Mouse (Mus musculus): ENCODE results near the gene Fuca1. TPM values are rescaled to one million over a fixed set of nuclear protein-coding genes. Genes with fewer than 3 reads are reported as not detected.

The Fuca1 gene
- polyA plus RNA-seq, 1 experiment = not detected

GRCm38 (mm10) chr4:135898380-135899049 is 22.0 kb upstream of the Fuca1 start:
- H3K27ac ChIP-seq (ENCODE audit: insufficient read depth, low read depth, low read length) = no peak overlapping the region
- TF ChIP-seq CTCF (IDR thresholded peaks at IDR 0.05; ENCODE audit: insufficient read depth, low read depth, low read length) = no peak
- no peak for TF ChIP-seq POLR2A (IDR thresholded peaks at IDR 0.05; ENCODE audit: insufficient read depth, low read depth, low read length)
- WGBS = 88% methylated on average over 9 of the region's 9 CpGs
- no peak overlapping the region for H3K4me3 ChIP-seq (ENCODE audit: insufficient read depth, low read depth, low read length)
- H3K4me1 ChIP-seq (ENCODE audit: control insufficient read depth, insufficient read depth, low read length) = no peaks in the 10 kb centered on the region

DNA sequence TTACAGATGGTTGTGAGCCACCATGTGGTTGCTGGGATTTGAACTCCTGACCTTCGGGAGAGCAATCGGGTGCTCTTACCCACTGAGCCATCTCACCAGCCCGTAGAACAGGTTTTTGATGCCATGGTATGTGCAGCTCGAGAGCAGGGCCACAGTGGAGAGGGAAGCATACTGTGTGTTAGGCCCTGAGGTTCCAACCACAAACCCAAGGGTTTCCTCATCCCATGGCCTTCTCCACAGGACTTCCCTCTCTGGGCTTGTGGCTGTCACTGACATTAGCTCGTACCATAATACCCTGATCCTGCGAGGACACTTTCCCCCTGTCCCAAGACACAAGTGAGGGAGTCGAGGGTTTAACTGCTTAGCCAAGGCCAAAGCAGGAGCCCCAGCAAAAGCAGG is 21.5 kb upstream of the Fuca1 start:
- WGBS = 92% methylated on average over 7 of the region's 7 CpGs
- TF ChIP-seq POLR2A (IDR thresholded peaks at IDR 0.05; ENCODE audit: insufficient read depth, low read depth, low read length) (no peak), CTCF (IDR thresholded peaks at IDR 0.05; ENCODE audit: insufficient read depth, low read depth, low read length) (no peak)
- no peak overlapping the region for H3K27ac ChIP-seq (ENCODE audit: insufficient read depth, low read depth, low read length)
- no peak overlapping the region for H3K4me3 ChIP-seq (ENCODE audit: insufficient read depth, low read depth, low read length)
- H3K4me1 ChIP-seq (ENCODE audit: control insufficient read depth, insufficient read depth, low read length) = no peaks in the 10 kb centered on the region

- 85% methylated on average over 5 of the region's 5 CpGs for WGBS
- H3K4me1 ChIP-seq (ENCODE audit: control insufficient read depth, insufficient read depth, low read length) = no peaks in the 10 kb centered on the region
- no peak for TF ChIP-seq CTCF (IDR thresholded peaks at IDR 0.05; ENCODE audit: insufficient read depth, low read depth, low read length)
- no peak for TF ChIP-seq POLR2A (IDR thresholded peaks at IDR 0.05; ENCODE audit: insufficient read depth, low read depth, low read length)
- H3K4me3 ChIP-seq (ENCODE audit: insufficient read depth, low read depth, low read length) = no peak overlapping the region
- H3K27ac ChIP-seq (ENCODE audit: insufficient read depth, low read depth, low read length) = no peak overlapping the region
These were observed 20.5 kb upstream of the Fuca1 start for GRCm38 (mm10) chr4:135900008-135900407.

DNA sequence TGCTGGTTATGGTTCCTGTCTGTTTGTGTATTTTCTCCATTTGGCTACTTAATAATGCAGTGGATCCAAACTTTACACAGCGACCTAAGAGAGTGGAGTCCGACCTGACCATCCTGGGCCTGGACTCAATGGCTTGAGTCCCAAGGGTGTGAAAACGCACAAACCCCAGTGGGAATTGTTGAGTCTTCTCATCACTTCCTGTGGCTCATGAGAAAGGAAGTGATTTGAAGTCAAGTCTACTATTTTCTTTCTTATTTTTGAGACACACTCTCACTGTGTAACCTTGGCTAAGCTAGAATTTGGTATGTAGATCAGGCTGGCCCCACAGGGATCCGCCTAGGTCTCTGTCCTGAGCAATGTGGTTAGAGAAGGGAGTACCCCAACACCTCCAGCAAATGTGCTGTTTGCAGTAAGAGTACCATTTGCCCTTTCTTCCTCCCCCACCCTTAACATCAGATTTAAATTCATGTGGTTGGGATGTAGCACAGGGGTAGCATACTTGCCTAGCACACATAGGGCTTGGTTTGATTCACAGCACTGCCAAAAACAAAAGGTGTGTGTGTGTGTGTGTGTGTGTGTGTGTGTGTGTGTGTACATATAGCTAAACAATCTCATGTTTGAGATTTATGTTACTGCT is 17.8 kb upstream of the Fuca1 start:
- H3K27ac ChIP-seq (ENCODE audit: insufficient read depth, low read depth, low read length) = no peak overlapping the region
- TF ChIP-seq CTCF (IDR thresholded peaks at IDR 0.05; ENCODE audit: insufficient read depth, low read depth, low read length) = no peak
- TF ChIP-seq POLR2A (IDR thresholded peaks at IDR 0.05; ENCODE audit: insufficient read depth, low read depth, low read length) = no peak
- no peak overlapping the region for H3K4me3 ChIP-seq (ENCODE audit: insufficient read depth, low read depth, low read length)
- WGBS = 91% methylated on average over 4 of the region's 4 CpGs
- H3K4me1 ChIP-seq (ENCODE audit: control insufficient read depth, insufficient read depth, low read length) = no peaks in the 10 kb centered on the region

GRCm38 (mm10) chr4:135904810-135905209 is 15.7 kb upstream of the Fuca1 start:
- TF ChIP-seq POLR2A (IDR thresholded peaks at IDR 0.05; ENCODE audit: insufficient read depth, low read depth, low read length) (no peak), CTCF (IDR thresholded peaks at IDR 0.05; ENCODE audit: insufficient read depth, low read depth, low read length) (no peak)
- 63% methylated on average over 1 of the region's 1 CpGs for WGBS
- Histone ChIP-seq H3K27ac (ENCODE audit: insufficient read depth, low read depth, low read length) (no peak overlapping the region), H3K4me1 (ENCODE audit: control insufficient read depth, insufficient read depth, low read length) (no peaks in the 10 kb centered on the region), H3K4me3 (ENCODE audit: insufficient read depth, low read depth, low read length) (no peak overlapping the region)

DNA sequence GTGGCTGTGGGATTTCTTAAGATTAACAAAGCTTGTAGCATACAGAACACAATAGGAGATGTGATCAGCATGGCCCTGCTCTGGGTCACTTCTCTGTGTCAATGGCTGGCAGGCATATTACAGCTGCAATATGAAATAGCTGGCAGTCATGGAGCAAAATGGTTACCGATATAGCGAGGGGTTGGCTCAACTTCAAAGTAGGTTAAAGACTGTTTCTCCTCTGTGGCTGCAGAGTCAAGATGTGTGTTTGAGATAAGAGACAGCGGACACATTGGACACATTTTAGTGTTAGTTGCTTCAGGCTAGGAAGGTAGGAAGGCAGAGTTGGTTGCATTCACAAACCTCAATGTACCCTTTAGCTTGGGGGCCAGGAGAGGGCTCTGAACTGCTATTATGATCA is 13.9 kb upstream of the Fuca1 start:
- WGBS = 88% methylated on average over 3 of the region's 3 CpGs
- H3K4me1 ChIP-seq (ENCODE audit: control insufficient read depth, insufficient read depth, low read length) = no peaks in the 10 kb centered on the region
- no peak overlapping the region for H3K4me3 ChIP-seq (ENCODE audit: insufficient read depth, low read depth, low read length)
- no peak for TF ChIP-seq POLR2A (IDR thresholded peaks at IDR 0.05; ENCODE audit: insufficient read depth, low read depth, low read length)
- TF ChIP-seq CTCF (IDR thresholded peaks at IDR 0.05; ENCODE audit: insufficient read depth, low read depth, low read length) = no peak
- H3K27ac ChIP-seq (ENCODE audit: insufficient read depth, low read depth, low read length) = no peak overlapping the region

GRCm38 (mm10) chr4:135909326-135910066 is 11.0 kb upstream of the Fuca1 start:
- H3K4me1 ChIP-seq (ENCODE audit: control insufficient read depth, insufficient read depth, low read length) = no peaks in the 10 kb centered on the region
- 79% methylated on average over 13 of the region's 13 CpGs for WGBS
- TF ChIP-seq POLR2A (IDR thresholded peaks at IDR 0.05; ENCODE audit: insufficient read depth, low read depth, low read length) = no peak
- TF ChIP-seq CTCF (IDR thresholded peaks at IDR 0.05; ENCODE audit: insufficient read depth, low read depth, low read length) = no peak
- no peak overlapping the region for H3K27ac ChIP-seq (ENCODE audit: insufficient read depth, low read depth, low read length)
- no peak overlapping the region for H3K4me3 ChIP-seq (ENCODE audit: insufficient read depth, low read depth, low read length)

DNA sequence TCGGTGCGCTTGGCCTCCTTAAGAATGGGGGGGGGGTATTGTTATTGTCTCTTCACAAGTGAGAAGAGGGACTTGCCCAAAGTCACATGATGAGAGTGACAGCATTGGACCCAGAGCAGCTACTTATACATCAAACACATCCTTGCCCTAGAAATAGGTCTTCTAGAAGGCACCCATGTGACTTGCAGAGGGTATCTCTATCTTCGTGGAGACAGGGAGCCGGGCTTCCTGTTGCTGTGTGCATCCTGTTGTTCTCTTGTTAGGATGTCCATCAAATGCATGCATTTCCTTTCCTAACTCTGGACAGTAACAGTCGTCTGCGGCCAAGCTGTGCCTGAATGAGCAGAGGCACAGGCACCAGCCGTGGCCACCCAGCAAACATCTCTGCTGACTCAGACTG is 9.0 kb upstream of the Fuca1 start:
- Histone ChIP-seq H3K4me1 (ENCODE audit: control insufficient read depth, insufficient read depth, low read length) (no peaks in the 10 kb centered on the region), H3K27ac (ENCODE audit: insufficient read depth, low read depth, low read length) (no peak overlapping the region), H3K4me3 (ENCODE audit: insufficient read depth, low read depth, low read length) (no peak overlapping the region)
- 68% methylated on average over 7 of the region's 7 CpGs for WGBS
- TF ChIP-seq POLR2A (IDR thresholded peaks at IDR 0.05; ENCODE audit: insufficient read depth, low read depth, low read length) (no peak), CTCF (IDR thresholded peaks at IDR 0.05; ENCODE audit: insufficient read depth, low read depth, low read length) (no peak)

DNA sequence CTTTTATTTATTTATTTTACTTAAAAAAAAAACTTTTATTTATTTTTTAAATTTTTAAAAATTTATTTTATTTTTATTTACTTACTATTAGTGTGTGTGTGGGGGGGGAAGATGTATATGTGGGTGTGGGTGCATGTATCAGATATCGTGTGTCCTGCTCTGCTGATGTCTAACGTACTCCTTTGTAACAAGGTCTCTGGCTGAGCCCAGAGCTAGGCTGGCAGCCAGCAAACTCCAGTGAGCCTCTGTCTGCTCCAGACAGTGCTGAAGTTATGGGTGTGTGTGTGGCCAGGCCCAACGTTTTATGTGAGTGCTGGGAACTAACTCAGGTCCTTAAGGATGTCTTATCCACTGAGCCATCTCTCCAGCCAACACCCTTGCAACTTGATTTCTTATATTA is 8.4 kb upstream of the Fuca1 start:
- 67% methylated on average over 3 of the region's 3 CpGs for whole genome bisulfite sequencing
- TF ChIP-seq POLR2A (IDR thresholded peaks at IDR 0.05; ENCODE audit: insufficient read depth, low read depth, low read length) = no peak
- no peak for TF ChIP-seq CTCF (IDR thresholded peaks at IDR 0.05; ENCODE audit: insufficient read depth, low read depth, low read length)
- Histone ChIP-seq H3K27ac (ENCODE audit: insufficient read depth, low read depth, low read length) (no peak overlapping the region), H3K4me3 (ENCODE audit: insufficient read depth, low read depth, low read length) (no peak overlapping the region), H3K4me1 (ENCODE audit: control insufficient read depth, insufficient read depth, low read length) (no peaks in the 10 kb centered on the region)
